Mouse (Mus musculus) lung, postnatal 4 days (tissue): ENCODE measurements around the gene Kcnh2.
"Not testable (repeated sequence)": the region's sequence is repeated elsewhere in the genome, so short reads cannot be mapped to it uniquely, and the experiment has no call there.

Experiments
- DNase-seq, 2 experiments: peaks; one replicate each; pipeline ENCODE4 v3.0.0; 2021

The Kcnh2 gene

DNA sequence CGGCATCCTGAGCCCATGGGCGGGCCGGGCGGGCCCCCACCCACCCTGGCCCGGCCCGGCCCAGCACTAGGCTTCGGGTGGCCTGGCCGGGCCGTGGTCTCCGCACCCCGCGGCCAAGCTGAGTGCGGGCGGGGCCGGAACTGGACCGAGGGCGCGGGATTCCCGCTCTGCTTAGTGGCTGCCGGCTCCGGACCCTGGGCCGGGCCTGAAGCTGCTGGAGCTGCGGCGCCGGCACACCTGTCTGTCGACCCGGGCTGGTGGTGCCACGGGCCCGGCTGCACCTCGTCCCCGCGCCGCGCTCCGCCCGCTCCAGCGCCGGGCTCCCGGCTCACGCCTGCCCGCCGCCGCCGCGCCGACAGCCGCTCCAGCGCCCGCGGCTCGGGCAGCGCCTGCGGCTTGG, at the start of gene Kcnh2:
TSS of gene Kcnh2 (minus strand) at position 327 of the 400 bp plus-strand sequence.
- no peak for DNase-seq

DNA sequence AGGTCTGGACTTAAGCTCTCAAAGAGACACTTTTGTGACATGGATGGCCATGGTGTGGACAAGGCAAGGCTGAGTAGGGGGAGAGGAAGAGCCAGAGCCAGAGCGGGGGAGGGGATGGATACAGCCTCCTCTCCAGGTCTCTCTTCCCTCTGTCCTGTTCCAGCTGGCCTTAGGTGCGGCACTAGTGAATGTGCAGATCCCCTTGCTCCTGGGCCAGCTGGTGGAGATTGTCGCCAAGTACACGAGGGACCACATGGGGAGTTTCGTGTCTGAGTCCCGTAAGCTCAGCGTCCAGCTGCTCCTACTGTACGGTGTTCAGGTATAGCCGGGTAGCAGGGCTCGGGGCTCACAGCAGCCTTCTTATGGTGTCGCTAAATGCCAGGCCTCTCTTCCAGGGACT, 49.0 kb upstream of the Kcnh2 start:
- DNase-seq = no peak

DNA sequence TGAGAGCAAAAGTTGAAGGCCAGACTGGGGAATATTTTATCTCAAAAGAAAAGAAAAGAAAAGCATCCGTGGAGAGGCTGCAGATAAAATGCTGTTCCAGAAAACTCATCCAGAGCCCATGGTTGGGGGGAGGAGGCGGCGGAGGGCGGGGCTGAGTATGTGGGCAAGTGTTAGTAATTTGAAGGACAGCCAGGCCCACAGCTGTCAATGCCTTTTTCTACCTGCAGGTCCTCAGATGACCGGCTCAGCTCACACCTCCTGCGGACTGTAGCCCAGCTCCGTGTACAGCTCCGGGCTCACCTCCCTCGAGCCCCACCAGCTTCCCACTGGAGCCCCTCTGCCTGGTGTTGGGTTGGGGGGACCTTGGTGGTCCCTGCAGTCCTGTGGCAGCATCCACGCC, 48.3 kb upstream of the Kcnh2 start:
- no peak for DNase-seq

DNA sequence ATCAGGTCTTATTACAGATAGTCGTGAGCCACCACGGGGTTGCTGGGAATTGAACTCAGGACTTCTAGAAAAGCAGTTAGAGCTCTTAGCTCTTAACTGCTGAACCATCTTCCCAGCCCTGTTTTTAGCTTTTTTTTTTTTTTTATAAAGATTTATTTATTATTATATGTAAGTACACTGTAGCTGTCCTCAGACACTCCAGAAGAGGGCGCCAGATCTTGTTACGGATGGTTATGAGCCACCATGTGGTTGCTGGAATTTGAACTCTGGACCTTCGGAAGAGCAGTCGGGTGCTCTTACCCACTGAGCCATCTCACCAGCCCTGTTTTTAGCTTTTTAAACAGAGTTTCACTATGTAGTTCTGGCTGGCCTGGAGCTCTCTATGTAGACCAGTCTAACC, 44.9 kb upstream of the Kcnh2 start:
- not testable (repeated sequence) for DNase-seq

DNA sequence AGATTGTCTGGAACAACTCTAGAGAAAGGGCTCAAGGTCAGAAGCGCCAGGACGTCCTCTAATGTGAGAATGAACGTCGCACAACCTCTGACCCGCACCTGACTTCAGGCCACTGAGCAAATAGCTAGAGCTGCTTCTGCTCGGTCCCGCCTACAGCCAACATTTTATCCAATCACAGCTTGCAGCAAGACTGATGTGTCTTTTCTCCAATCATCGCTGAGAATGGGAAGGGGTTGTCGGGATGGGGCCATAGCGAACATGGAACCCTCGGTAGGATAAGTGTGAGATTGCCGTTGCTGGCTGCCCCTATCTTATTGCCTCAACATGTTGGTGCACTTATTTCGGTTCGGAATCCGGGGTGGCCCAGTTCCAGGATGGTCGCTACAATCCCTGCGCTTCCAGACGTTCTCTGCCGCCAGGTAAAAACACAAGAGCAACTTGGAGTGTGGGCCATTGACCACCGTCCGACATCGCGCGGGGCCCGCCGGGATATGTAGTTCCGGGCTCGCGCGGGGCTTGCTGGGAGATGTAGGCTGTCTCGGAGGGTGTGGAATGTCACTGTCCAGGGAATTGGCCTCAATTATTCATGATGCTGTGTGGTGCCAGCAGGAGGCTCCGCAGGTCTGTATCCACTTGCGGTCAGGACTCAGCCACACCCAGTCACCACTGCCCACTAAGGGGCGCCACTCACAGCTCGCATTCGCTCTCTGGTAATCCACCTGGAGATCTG, 42.9 kb upstream of the Kcnh2 start:
- DNase-seq = peak; percentile 95 to 96

DNA sequence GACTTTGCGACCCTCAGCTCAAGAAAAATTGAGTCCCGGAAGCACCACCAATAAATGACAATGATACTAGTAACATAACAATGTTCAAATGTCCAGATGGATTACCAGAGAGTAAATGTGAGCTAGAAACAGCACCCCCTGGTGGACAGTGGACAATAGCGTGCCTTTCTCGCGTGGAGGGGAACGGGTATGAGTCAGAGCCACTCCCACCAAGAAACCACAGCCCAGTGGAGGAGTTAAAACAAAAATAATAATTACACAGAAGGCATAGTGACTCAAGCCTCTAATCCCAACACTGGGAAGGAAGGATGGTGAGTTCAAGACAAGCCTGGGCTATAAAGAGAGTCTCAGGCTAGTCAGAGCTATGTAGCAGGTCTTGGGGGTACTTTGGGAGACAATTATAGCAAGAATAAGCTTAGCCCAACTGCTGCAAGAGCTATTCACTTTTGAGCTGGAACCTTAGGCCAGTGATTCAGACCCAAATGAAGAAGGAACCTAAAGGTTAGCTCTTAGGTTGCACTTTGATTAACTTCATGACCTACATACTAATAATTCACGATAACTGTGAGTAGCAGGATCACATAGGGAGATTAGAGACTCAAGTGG, 42.1 kb upstream of the Kcnh2 start, which contains the start of gene Abcb8:
TSS of gene Abcb8 (plus strand) at position 272 of the 606 bp plus-strand sequence.
- peak; percentile 79 to 89 for DNase-seq

DNA sequence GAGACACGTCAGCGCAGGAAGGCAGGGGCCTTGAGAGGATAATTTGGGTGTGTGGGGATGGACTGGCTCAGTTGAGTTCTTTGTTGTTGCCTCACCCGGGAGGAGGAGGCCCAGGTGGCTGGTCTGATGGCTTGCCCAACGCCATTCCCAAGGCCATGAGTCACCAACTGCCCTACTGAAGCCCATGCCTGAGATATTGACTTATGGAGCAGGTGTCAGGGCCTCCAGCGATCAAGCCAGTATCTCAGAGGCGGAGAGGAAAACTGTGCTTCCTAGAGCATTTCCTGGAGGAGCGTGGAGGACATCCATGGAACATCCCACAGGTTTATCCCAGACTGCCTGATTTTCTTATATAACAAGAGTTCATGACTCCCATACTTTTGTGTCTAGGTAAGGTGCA, 41.3 kb upstream of the Kcnh2 start:
- no peak for DNase-seq

DNA sequence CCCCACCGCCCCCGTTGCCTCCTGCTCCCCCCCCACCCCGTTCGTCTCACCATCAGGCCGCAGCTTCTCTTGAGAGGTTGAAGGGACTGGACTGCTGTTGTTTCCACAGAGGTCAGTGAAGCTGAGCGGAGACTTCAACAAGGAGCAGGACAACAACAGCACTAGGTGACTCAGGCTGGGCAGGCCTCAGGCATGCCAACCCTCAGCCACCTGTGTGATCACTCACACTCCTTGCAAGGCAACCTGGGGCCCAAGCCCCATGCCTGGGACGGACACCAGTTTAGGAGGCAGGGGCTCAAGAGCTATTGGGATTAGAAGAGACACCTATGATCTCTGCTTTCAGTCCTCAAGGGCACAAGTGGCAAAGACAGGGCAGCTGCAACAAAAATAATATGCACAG, 40.5 kb upstream of the Kcnh2 start, which contains the start of gene Atg9b:
TSS of gene Atg9b (minus strand) at position 280 of the 400 bp plus-strand sequence.
- DNase-seq = no peak

DNA sequence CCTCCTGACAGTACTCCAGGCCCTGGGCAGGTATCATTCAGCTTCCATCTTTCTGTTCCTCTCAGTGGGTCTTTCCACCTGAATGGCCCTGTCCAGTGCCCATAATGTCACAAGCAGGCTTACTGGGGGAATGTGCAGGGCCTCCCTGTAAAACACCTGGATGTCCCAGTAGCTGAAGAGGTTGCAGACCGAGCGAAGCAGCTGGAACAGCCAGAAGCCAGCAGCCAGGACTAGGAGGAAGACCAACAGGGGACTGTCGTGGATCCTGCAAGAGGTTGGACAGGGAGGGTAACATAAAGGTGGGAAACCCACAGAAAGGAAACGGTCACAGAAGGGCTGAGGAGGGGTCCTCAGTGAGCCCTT, 38.2 kb upstream of the Kcnh2 start:
- no peak for DNase-seq

DNA sequence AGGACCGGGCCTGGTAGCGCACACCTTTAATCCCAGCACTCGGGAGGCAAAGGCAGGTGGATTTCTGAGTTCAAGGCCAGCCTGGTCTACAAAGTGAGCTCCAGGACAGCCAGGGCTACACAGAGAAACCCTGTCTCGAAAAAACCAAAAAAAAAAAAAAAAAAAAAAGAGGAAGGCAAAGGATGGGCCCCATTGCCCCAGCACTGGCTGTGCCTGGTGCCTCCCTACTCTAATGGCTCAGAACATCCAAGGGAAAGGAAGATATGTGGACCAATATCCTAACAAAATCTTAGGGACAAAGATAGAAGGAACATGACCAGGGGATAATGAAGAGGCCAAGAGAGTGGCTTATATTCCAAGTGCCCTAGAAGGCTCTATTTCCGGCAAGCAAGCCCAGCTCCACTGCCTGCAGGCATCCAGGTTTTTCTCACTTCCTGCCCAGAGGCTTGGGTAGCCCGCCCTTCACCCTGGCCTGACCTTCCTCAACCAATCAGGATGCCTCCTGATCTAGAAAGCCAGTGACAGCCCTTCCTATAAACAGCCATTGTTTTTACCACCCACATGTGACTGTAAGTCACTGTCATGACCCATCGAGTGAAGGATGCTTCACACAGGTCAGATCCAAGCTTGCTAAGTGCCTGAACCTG, 37.7 kb upstream of the Kcnh2 start:
- peak; percentile 69 to 74 for DNase-seq

DNA sequence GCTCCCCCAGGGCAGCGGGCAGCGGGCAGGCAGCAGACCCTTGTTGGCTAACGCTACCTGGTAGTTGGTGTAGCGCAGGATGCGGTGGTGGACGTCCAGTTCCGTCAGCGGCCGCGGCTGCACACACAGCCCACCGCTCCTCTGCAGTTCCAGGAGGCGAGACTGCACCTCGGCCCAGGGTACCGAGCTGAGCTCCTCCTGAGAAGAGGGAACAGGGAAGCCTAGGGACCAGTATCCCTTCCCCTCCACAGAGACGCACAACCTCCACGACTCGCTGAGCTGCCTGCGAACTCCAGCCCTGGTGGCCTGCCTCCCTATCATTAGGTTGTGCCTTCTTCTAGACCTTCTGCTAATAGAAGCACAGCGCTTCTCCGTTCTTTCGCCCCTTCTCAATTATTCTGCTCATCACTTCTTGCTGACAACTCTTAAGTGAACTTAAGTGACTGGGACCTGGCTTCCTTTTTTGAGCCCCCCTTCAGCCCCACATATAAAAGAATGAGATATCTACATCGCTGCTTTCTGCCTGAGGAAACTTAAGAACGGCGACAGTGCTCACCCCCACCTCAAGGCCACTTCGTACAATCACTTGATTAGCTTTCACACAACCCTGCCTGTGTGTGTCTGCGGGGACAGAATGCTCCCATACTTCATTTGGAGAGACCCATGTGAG, 37.0 kb upstream of the Kcnh2 start:
- no peak for DNase-seq

DNA sequence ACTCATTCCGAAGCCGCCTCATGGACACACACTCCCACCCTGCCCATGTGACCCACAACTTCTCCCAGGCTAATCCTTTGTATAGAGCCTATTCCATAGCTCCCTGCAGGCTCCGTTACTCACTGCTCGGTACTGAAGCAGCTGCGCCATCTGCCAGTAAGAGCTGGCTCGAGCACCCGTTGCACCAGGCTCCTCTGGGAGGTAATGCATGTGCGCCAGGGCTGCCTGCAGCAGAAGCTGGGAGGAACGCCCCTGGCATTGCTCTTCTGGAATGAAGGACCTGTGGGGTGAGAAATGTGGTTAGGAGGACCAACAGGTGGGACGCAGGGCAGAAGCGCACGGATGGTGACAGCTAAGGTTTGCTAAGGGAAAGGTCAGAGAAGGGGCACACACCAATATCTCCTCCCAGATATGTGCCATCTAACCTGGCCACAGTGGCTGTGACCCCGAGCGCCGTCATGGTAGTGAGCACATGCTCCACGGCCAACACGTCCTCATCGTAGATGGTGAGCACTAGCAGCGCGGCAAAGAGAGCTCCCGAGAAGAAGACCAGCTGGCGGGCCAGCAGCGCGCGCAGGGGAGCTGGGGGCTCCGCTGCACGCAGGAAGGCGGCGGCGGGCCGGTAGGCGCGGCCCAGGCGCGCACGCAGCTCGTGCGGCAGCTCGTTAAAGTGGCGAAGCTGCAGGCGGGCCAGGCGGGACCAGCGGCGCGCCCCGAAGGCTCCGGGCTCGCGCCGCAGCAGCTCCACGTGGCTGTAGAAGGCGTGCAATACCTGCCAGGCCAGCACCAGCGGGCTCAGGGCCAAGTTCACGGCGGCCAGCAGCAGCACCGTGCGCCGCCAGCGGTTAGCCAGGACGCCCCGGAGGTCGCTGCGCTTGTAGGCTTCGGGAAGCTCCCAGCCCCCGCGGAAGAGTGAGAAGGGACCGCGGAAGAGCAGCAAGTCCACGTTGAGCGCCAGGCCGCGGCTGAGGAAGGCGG, 36.1 kb upstream of the Kcnh2 start:
- DNase-seq = peak; percentile 63 to 70

DNA sequence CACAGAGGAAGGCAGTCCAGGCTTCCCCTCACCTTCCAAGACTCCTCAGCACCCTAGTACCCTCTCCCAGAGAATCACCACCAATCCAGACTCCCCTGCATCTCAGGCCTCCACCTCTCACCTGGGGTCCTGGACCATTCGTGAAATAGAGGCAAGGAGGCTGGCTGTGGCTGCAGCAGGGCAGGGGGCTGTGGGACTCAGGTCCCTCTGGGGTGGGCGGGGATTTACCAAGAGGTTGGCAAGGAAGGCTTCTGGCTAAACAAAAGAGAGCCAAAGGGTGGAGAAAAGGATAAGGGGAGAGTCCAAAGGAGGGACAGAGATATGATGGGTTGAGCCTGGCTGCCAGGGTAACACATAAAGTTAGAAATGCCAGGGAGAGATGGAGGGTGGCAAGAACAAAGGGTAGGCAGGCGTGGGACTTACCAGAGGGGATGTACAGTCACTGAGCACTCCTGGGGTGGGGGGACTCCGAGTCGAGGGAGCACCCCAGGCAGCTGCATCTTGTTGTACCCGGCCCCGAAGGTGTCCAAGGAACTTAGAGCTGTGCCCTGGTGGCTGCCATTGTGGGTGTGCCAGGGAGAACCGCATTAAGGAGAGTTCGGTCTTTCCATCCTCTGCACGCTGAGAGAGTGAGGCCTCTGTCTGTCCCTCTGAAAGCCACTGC, 34.6 kb upstream of the Kcnh2 start:
- DNase-seq = no peak

DNA sequence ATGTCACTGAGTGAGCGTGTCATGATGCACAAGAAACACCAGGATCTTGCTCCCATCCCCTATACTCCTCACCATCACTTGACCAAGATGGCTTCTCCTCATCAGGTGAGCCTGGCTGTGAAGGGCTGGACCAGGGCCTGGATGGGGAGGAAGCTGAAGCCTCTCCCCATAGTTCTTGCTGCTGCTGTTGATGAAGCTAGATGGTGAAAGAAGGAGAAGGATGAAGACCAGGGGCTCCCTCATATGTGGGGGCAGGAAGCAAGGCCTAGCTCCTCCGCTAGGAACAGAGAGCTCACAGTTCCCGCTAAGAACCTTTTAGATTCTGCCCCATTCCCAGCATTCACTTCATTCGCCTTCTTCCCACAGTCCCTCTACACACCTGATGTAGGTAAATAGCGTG, 34.0 kb upstream of the Kcnh2 start:
- no peak for DNase-seq

DNA sequence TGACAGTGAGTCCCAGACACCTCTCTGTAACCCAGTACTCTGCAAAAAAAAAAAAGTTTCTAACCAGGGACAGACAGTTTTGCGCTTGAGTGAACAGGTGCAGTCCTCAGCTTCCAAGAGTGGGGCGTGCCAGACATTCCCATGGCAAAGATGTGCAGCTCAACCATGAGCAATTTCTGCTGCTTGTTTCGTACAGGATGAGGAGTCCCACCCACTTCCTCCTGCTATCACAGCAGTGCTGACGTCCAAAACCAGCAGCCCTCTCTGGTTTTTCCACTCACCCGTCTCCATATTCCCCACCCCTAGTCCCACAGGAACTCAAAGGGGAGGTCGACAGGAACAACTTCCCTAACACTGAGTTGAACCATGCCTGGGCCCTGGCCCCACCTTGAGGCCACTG, 33.0 kb upstream of the Kcnh2 start:
- DNase-seq = peak; percentile 43 to 59

DNA sequence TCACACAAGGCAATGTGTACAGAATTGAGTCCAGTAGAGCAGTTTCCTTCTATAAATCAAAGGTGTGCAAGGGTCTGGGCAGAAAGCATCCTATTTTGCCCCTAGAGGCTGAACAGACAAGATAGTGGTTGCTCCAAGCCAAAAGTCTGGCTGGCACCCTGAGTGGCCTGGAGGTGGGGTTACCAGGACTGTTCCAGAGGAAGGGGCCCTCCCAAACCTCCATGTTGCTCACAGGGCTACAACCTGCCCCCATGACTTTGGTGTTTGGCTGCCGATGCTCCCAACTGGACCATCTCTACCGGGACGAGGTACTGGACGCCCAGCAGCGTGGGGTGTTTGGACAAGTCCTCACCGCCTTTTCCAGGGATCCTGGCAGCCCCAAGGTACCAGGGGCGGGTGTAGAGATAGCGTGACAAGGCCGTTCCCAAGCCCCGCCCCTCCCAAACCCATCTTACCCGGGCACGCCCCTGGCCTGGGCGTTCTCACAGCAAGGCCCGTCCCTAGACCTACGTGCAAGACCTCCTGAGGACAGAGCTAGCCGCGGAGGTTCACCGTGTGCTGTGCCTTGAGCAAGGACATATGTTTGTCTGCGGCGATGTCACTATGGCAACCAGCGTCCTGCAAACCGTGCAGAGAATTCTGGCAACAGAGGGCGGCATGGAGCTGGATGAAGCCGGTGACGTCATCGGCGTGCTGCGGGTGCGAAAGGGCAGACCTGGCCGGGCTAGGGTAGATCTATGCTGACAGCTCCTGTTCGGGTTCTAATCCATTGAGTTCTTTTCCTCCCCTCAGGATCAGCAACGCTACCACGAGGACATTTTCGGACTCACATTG, 31.8 kb upstream of the Kcnh2 start:
- DNase-seq = peak; percentile 92 to 94

DNA sequence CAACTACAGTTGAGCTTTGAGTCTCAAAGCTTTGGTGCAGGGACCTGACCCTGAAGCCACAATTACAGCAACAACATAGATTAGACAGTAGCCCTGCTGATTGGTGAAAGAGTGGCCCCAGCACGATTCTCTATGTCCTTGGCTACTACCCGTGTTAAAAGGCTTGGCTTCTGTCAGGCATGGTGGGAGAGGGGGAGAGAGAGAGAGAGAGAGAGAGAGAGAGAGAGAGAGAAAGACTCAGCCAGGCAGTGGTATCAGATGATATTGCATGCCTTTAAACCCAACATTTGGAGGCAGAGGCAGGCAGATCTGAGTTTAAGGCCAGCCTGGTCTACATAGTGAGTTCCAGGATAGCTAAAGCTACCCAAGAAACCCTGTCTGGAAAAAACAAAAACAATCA, 30.6 kb upstream of the Kcnh2 start:
- DNase-seq = no peak

DNA sequence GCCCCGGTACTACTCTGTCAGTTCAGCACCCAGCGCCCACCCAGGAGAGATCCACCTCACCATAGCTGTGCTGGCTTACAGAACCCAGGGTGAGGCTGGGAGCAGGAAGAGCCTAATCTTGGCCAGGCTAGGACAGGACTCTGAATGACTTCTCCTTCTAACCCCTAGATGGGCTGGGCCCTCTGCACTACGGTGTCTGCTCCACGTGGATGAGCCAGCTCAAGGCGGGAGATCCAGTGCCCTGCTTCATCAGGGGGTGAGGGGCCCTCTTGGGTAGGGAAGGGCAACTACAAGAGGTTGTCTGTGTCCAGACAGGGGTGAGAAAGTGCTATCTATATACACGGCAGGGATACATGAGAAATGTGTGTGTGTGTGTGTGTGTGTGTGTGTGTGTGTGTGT, 30.1 kb upstream of the Kcnh2 start:
- DNase-seq = no peak

DNA sequence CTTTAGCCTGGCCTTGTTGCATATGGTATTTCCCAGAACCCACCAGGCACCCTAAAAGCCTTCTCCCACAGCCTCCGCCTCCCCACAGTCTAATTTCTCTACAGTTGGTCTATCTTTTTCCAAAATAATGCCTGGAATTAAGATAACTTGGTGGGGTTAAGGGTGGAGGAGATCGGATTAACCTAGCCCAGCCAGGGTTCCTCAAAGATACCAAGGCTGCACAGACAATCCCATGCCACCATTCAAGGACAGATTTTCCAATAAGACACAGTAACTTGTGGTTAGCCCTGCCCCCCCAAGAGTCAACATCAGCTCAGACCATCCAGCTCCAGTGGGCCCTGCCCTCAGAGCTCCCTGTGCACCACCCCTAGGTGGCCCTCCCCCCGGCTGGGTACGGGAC, 29.1 kb upstream of the Kcnh2 start:
- DNase-seq = no peak

DNA sequence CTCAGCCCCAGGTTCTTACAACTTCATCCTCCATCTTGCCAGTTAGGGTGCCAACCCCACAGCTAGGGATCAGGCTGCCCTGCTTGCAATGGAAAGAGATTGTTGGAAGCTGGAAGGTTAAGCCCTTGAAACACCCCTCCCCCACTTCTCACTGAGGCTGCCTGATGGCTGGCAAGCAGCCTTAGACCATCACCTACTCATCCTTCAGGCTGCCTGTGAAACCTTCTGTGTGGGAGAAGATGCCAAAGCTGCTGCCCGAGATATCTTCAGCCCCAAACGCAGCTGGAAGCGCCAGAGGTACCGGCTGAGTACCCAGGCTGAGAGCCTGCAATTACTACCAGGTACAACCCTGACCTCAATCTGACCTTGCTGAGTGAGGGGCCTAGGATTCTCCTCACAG, 28.1 kb upstream of the Kcnh2 start:
- DNase-seq = no peak

DNA sequence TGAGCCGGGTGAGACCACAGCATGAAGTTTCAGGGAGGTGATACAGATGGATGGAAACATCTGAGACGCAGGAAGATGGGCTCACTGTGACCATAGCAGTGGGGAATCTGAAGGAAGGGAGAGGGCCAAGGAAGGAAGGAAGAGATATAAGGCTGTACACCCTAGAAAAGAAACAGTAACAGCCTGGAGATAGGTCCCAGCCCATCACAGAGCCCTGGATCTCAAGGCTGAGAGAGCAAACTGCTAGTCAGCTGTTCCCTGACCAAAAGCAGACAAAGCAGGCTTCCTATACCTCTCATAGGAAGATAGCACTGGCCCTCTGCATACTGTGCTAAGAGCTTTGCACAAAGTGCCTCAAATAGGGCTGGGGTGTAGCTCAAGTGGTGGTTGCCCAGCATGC, 27.3 kb upstream of the Kcnh2 start:
- no peak for DNase-seq
